Mouse (Mus musculus): ENCODE data around the gene Trim80.
"Not testable (repeated sequence)": the region's sequence is repeated elsewhere in the genome, so short reads cannot be mapped to it uniquely, and the experiment has no call there.

Gene Trim80

GRCm38 (mm10) chr11:115463397-115463796 is 23.1 kb downstream of the Trim80 start:
- DNase-seq = no peak

DNA sequence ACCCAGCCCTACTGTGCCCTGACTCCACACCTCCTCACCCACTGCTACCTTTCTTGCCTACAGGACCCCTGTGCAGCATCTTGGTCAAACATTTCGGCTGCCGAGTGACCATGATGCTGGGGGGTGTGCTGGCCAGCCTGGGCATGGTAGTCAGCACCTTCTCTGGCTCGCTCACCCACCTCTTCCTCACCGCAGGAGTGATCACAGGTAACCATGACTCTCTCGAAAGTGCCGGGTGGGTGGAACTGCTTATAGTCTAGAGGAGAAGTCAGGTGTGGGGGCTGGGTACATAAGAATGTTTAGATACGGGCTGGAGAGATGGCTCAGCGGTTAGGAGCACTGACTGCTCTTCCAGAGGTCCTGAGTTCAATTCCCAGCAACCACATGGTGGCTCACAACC is 24.5 kb downstream of the Trim80 start:
- DNase-seq = no peak

DNA sequence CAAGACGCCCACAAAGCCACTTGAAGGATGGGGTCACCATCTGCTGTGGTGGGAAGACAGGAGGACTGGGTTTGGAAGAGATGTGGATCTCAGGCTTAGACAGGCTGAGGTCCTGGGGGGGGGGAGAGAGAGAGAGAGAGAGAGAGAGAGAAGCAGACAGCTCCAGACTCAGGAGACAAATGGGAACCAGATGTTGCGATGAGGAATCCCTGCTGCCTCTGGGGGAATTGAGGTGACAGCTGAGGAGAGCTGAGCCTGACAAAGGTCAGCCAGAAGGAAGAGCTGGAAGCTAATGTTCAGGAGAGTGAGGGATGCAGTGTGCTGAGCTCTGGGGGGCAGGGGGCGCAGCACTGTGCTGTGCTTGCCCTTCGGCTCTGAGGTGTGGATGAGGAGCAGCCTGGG is 26.9 kb downstream of the Trim80 start:
- DNase-seq = no peak

- DNase-seq = no peak
These were observed 31.8 kb downstream of the Trim80 start for GRCm38 (mm10) chr11:115472183-115472582.

DNA sequence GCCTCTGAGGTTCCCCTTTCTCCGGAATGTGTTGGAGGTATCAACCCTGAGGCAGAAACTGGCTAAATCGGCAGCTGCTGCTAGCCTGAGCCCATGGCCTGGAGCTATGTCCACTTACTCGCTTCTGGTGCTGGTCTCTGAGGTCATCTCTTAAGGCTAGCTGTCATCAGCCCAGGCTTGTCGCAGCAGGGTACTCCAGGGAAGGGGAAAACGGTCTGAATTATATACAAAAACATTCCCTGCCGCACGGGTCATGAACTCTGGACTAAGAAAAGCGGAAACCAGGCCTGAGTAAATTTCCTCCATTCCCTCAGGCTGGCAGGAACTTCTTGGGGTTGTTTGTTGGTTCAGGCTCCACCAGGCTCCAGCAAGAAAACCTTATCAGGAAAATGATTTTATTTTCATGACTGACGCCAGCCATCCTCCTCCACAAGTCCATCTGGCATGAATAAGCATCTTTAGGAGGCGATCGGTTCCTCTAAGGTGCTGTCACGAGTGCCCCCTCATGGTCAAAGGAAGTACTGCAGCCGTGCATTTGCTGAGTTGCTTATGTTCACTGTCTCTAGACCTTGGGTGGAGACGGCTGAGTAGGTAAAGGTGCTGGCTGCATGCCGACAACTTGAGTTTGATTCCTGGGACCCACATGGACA is 33.4 kb downstream of the Trim80 start:
- DNase-seq = peak; percentile 79 to 93

DNA sequence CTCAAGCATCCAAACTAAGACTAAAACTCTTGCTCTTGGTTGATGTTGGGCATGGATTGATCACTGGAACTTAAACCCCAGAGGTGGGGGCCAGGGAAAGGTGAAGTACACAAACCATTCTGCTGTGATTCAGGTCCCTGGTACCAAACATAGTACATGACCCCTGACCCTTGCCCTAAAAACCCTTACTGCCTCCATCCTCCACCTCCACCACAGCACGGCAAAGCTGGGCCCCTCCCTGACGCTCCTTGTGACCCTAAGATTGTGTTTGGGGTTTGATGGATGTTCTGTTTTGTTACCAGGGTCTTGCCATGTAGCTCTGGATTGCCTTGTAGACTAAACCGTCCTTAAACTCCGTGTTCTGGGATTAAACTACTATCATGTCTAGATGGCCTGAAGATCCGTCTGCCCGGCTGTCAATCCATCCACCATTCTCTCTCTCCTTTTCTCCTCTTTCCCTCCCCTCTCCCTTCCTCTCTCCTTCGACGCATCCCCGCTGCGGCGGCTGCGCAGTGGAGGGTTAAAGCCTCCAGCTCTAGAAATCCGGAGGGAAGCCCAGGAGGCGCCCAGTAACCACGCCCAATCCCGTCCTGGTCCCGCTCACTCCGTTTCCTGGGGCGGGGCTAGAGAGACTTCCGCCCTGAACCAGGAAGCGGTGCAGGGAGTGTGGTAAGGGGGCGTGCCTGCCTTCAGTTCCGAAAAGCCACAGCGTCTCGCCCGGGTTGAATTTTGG is 34.8 kb downstream of the Trim80 start, which contains the start of gene Armc7:
Armc7 (plus strand) TSS at position 643 of the 733 bp plus-strand sequence.
- DNase-seq = peak; percentile 88 to 95

DNA sequence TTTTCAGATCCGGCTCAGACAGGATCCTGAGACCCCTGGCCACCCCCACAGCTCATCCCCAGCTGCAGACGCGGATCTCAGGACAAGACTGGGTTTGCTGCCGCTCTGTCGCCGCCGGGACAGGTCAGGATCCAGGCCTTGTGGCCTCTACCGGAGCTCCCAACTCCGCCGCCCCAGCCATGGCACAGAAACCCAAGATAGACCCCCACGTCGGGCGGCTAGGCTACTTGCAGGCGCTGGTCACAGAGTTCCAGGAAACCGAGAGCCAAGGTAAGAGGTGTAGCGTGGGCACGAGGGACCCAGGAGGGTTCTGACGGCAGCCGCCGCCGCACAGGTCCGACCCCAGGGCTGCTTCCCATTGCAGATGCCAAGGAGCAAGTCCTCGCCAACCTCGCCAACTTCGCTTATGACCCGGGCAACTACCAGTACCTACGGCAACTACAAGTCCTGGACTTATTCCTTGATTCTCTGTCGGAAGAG is 35.5 kb downstream of the Trim80 start:
- no peak for DNase-seq

DNA sequence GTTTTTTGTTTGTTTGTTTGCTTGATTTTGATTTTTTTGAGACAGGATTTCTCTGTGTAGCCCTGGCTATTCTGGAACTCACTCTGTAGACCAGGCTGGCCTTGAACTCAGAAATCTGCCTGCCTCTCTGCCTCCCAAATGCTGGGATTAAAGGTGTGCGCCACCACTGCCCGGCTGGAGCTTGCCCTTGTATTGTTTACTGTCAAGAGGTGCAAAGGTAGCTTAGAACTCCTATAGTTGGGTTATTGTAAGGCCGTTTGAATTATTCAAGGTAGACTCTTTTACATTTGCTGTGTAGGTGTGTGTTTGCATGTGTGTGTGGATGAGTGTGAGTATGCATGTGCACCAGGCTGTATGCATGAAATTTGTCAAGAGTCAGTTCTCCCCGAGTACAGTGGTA is 36.3 kb downstream of the Trim80 start:
- DNase-seq = not testable (repeated sequence)

DNA sequence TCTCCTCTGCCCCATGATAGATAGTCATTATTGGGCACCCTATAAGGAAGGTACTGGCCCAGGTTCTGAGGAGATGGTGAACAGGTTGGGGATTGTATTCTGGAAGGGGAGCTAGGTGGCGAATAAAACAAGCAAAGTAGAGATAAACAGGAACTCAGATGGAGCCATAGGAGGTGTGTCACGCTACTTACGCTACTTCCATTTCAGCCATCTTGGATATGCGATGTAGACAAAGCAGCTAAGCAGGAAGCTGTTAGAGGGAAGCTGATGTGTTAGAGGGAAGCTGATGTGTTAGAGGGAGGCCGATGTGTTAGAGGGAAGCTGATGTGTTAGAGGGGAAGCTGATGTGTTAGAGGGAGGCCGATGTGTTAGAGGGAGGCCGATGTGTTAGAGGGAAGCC is 37.0 kb downstream of the Trim80 start:
- DNase-seq = not testable (repeated sequence)

DNA sequence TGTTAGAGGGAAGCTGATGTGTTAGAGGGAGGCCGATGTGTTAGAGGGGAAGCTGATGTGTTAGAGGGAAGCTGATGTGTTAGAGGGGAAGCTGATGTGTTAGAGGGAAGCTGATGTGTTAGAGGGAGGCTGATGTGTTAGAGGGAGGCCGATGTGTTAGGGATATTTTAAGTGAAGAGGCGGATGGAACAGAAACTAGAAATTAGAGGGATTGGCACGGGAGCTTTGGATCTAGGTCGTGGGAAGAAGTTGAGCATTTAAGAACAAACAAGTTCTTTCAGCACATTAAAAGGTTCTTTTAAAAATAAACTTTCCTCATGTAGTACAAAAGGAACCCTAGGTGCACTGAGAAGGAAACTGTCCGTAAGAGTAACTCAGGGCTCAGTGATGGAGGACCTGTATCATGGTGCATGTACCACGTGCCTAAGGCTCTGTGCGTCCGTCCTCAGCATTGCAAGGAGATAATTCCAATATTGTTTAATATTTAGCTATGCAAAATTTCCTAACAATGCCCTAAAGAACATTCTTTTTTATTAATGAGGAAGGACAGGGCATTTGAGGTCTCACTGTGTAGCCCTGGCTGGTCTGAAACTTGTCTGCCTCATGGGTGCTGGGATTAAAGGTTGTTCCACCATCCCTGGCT is 38.1 kb downstream of the Trim80 start:
- no peak for DNase-seq

- DNase-seq = no peak
These were observed 41.4 kb downstream of the Trim80 start for GRCm38 (mm10) chr11:115481553-115482259.

- no peak for DNase-seq
These were observed 42.9 kb downstream of the Trim80 start for GRCm38 (mm10) chr11:115483278-115483677.

- peak; percentile 48 to 81 for DNase-seq
These were observed 43.4 kb downstream of the Trim80 start for GRCm38 (mm10) chr11:115483726-115484125.

- no peak for DNase-seq
These were observed 44.8 kb downstream of the Trim80 start for GRCm38 (mm10) chr11:115485155-115485554.

- no peak for DNase-seq
These were observed 48.3 kb downstream of the Trim80 start for GRCm38 (mm10) chr11:115488551-115489104.

- peak in 1 of 2 experiments; percentile 14 for DNase-seq
These were observed 50.4 kb downstream of the Trim80 start for GRCm38 (mm10) chr11:115490441-115491355.

DNA sequence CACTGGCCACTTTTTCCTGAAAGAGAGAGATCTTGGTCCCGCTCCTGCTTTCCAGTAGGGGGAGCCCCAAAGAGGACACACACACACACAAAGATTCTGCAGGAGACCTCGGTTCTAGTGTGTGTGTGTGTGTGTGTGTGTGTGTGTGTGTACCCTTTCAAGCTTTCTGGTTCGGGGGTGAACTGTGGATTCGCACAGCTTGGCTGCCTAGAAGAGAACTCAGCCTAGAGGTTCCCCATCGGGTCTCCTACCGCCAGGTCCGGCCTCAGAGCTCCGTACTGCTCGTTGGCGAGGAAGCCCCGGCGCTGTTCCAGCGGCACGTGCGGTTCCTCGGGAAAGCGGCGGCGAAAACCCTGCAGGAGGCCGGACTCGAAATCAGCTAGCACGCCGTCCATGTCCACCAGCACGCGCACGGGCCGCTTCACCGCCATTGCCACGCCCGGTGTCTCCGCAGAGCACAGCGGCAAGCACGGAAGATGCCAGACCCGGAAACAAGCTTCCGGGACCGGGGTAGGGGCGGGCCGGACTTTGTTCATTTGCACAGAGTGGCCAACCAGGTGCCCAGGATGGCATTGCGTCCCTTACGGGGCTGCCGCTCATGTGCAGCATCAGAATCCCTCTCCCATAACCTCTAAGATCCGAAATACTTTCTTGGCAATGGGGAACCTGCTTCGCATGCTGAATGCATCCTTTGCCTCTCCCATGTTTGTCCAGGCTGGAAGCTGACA is 51.2 kb downstream of the Trim80 start, which contains the start of gene Nt5c:
Nt5c (minus strand) TSS at position 507 of the 728 bp plus-strand sequence.
- peak; percentile 80 to 83 for DNase-seq

GRCm38 (mm10) chr11:115492387-115492786 is 52.0 kb downstream of the Trim80 start:
- no peak for DNase-seq

DNA sequence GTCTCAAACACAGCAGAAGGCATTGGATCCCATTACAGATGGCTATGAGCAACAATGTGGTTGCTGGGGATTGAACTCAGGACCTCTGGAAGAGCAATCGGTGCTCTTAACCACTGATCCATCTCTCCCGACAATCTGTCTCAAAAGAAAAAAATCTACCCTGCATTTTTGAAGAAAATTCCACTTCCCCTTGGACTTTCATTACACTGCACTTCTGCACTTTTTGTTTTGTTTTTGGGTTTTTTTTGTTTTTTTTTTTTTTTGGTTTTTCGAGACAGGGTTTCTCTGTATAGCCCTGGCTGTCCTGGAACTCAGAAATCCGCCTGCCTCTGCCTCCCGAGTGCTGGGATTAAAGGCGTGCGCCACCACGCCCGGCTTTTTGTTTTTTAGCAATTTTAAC is 56.2 kb downstream of the Trim80 start:
- not testable (repeated sequence) for DNase-seq
